Mouse (Mus musculus): Measurements from ENCODE around the gene Crebzf.
A peak's percentile ranks its signal among the peaks of the same experiment; 100 is the strongest.

Crebzf gene

DNA sequence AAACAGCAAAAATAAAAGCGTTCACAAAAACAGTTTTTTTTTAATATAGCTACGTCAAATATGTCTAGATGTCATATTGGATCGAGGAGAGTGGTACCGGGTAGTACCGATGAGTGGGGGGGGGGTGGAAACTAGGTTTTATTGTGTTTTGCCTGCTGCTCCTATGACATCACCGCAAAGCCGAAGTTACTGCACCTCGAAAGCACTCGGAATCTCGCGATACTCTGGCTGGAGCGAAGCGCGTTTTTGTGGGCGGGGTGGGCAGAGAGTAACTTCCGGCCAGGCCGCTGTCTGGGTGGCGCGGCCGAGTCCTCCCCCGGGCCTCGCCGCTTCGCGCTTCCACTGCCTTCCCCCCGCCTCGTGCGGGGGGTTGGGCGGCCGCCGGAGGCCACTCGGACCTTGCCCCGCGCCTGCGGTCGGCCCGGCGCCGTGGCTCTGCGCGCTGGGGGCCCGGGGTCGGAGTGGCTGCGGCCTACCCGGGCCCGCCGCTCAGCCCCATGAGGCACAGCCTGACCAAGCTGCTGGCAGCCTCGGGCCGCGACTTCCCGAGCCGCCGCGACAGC, at the start of gene Crebzf:
TSS of gene Crebzf (plus strand) at position 212 of the 563 bp plus-strand sequence.
- DNase-seq: peak; percentile 99

DNA sequence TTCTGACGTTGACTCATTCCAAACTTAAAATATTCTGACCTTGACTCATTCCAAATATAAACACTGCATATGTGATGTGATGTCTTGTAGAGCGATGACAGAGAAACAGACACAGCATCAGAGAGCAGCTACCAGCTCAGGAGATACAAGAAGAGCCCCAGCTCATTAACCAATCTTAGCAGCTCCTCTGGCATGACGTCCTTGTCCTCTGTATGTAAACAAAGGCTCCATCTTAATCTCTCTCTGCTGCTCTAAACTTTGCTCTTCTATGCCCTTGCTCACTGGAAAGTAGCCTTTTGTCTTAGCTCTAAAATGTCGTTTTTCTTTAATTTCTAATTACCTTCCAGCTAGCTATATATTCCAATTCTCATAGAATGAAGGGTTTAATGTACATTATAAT, 47.5 kb upstream of the Crebzf start:
- no peak for DNase-seq

DNA sequence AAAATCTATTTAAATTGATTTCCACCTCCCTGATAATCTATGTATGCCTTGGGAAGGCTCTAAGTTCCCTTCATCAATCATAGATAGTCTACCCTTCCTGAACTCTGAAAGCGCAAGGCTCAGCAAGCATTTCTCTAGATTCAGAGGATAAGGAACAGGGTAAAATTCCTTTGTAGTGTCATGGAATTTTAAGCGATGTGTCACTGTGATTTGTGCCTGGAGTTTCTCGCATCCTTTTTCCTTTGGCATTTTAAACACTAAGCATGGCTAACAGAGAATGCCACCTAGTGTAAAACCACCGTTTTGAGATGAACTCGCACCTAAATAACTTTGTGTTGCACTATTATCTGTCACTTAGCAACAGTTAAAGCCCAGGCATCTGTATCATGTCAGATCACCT, 46.6 kb upstream of the Crebzf start:
- no peak for DNase-seq

DNA sequence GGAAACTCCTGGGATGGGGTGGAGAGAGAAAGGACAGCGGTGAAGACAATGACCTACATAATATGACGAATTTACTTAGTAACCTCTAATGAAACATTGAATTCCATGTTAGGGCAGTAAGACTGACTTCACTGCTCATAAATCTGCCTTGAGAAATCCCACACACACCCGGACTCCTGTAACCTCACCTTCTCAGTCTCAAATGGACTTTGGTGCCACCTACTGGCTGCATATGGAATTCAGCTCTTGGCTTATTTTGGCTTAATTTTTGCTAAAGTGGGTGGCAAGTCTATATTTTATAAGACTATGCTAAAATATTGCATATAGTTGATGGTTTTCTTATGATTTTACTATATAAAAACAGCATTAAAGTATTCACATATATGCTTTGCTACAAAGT, 32.6 kb upstream of the Crebzf start:
- DNase-seq: peak; percentile 80

DNA sequence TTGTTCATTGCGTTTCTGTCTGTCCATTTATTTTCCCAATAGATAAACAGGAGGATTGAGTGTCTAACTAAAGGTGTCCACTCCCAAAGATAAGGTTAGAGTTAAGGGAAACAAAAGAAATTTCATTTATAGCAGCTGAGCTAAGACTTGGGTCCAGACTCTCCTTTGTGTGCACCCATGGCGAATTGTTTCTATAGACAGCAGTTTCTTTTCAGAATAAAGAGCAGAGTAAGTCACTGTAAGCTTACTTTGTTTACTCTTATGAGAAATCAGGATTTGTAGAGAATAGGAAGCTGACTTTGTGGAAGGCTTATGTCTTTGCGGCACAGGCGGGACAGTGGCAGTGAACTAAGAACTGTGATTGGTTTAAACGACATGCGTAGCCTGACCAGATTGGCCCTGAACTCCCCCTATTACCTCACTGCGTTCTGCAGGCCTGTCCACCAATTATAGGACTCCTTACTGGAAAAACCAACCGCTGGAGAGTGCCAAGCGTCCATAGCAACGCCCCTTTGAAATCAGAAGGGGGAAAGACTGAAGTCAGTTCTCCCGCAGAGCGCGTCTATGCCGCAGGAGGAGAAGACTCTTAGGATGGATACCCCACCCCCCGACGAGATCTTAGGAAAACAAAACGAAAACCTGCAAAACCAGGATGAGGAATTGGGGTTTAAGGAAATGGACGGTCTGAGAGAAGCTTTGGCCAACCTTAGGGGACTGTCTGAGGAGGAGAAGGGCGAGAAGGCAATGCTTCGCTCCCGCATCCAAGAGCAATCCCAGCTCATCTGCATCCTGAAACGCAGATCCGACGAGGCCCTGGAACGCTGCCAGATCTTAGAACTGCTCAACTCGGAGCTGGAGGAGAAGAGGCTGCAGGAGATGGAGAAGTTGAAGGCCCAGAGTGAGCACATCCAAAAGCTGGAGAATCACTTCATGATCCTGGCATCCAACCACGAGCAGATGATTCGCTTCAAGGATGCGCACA, 16.2 kb upstream of the Crebzf start, which contains the start of gene Ccdc89:
TSS of gene Ccdc89 (plus strand) at position 558 of the 982 bp plus-strand sequence.
- DNase-seq: peak; percentile 92

DNA sequence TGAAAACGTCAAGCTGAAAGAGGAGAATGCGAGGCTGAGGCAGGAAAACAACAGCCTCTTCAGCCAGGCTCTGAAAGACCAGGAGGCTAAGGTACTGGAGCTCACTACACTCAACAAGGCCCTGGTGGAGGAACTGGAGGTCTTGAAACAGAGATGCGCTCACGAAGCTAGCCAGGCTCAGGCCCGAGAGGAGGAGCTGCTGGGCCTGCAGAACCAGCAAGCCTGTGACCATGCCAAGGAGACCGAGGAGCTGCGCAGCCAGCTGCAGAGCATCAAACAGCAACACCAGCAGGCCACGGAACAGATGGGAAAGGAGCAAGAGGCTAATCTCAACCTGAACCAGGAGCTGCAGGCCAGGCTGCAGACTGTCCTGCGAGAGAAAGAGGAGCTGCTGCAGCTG, 15.5 kb upstream of the Crebzf start:
- DNase-seq: peak; percentile 20

DNA sequence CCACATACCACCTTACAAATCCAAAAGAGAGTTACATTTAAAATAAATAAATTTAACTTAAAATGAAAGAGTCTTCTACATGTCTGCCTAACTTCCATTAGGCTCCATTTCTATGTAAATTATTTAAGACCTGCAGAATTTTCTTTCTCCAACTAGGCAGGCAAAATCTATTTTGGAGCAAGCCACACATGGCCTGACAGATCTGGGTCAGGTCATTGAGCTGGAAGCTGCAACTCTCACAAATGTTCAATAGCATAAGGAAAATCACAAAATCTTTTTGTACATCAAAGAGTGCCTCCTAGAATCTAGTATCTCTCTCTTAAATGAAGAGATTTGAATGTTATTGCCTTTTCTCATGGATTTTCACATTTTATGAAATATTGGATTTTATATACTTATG, 10.3 kb upstream of the Crebzf start:
- DNase-seq: no peak

DNA sequence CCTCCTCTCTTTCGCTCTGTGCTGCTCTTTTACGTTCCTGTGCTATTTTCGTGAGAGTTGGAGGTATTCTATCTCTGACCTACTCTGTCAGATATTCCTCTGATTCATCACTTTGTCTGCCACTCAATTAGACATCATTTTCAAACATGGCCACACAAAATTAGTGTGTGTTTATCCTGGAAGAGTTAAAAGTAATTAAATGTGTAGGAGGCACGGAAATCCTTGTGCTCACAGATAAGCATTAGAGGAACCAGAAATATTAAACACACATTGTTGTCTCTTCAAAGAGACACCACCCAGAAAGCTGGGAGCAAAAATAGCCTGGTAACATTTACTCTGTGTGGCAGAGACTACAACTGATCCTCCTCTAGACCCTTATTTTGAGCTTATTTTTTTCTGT, 2.5 kb upstream of the Crebzf start:
- no peak for DNase-seq

DNA sequence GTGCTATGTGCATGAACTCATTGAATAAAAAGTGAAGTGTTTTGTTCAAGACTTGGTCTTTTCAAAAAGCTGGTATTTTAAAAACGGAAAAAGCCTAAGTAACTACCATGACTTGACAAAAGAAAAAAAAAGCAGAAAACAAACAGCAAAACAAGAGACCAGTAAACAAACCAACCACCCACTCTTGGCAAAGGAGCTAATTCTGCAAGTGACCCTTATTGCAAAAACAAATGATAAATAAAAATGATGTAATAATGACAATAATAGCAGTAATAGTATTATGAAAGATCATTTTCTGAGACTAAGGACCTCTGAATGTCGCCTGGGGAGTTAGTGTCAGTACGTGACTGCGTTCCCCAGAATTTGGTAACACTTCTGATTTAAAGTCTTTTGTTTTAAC, 459 bp upstream of the Crebzf start:
- no peak for DNase-seq

DNA sequence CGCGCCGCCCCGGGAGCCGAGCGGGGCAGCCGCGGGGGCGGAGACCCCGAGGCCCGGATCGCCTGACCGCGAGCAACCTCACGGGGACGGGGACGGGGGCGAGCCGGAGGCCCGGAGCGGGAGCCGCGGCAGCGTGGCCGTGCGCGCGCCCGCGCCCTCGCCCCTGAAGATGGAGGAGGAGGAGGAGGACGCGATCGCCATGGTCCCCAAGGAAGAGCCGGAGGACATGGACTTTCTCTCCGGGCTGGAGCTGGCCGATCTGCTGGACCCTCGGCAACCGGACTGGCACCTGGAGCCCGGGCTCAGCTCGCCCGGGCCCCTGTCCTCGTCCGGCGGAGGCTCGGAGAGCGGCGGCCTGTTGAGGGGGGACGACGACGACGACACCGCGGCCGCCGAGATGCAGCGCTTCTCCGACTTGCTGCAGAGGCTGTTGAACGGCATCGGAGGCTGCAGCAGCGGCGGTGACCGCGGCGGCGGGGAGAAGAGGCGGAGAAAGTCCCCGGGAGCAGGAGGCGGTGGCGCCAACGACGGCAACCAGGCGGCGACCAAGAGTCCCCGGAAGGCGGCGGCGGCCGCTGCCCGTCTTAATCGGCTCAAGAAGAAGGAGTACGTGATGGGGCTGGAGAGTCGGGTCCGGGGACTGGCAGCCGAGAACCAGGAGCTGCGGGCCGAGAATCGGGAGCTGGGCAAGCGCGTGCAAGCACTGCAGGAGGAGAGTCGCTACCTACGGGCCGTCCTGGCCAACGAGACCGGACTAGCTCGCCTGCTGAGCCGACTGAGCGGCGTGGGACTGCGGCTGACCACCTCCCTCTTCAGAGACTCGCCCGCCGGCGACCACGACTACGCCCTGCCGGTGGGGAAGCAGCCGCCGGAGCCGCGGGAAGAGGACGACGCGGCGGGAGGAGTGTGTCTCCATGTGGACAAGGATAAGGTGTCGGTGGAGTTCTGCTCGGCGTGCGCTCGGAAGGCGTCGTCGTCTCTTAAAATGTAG, 867 bp downstream of the Crebzf start:
- peak; percentile 70 for DNase-seq

DNA sequence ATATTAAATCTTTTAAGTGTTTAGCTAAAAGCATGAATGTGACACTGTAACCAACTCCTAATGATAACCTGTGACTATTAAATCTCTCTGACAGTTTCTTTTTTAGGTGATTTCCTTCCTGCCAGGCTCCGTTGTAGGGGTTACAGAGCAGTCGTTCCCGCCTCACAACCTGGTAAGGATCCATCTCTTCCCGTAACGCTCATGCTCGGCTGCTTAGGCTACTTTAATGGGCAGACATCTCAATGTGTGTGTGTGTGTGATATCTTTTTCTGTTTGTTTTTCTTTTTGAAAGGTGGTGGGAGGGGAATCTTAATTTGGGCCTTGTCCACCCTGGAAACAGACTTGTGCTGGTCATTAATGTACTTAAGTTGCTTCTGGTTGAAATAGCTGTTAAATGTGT, 1.7 kb downstream of the Crebzf start:
- no peak for DNase-seq

DNA sequence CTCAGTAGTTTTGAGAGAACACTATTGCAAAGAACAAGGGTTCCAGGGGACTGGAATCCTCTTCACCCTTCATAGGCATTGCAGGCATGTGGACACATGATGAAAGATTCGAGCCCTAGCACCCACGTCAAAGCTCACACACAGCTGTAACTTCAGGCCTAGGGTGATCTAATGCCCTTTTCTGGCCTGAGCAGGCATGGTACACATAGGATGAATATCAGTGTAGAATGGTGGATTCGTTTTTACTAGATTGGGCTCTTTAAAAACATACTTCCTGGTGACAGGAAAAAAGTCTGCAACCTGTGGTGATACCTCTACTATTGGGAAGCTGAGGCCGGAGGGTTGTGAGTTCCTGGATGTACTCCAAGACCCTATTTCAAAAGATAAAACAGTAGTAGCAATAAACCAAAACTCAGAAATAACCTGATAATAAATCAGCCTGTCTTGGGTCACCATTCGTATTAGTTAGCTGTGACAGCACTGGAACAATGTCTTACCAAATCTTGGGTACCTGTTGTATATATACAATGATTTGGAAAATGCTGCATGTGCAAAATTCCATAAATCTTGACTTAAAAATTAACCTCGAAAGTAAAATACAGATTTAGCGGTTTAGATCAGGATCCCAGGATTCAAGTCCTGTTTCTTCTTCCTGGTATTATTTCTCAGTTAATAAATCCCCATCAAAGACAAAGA, 13.8 kb downstream of the Crebzf start:
- DNase-seq: no peak

DNA sequence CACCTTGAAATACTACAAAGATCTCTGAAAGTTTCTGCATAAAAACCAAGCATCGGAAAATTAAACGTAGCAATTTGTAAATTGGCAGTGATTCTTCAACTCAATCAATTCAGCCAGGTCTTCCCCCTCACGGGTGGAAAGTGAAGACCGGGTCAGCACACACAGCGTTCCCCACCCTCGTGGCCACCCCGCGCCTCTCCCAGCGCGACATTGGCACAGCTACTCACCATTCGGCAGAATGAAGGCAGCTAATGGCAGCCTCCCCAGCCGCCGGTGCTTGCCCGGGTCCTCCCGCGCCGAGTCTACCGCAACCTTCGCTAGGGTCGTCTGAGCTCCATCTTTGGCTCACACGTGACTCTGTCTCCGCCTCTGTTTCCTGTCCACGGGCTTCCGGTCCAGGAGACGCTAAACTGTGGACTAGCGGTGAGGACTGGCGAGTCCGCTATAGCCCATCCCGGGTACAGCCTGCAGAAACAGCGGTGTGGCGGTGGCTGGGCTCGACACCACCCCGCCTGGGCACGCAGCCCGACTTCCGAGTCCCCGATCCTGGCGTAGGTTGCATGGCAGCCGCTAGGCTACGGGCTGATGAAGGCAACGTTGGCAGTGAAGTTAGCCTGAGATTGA, 14.4 kb downstream of the Crebzf start, which contains the start of gene Tmem126a:
TSS of gene Tmem126a (minus strand) at position 385 of the 624 bp plus-strand sequence.
- peak; percentile 91 for DNase-seq

DNA sequence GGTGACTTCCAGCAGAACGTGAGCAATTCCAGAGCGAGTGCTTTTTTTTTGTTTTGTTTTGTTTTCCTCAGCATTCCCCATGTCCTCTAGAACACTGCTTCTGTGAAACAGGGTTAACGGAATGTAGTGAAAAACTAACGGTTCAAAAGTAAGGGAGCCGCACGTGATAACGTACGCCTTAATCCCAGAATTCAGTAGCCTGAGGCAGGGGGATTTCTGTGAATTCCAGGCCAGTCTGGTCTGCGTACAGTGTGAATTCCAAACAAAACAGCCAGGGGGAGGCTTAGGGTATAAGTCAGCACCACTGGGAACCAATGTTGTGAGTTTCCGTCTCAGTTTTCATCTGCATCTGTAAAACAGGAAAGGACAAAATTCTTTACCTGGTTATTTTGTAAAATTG, 15.0 kb downstream of the Crebzf start:
- DNase-seq: peak; percentile 26

DNA sequence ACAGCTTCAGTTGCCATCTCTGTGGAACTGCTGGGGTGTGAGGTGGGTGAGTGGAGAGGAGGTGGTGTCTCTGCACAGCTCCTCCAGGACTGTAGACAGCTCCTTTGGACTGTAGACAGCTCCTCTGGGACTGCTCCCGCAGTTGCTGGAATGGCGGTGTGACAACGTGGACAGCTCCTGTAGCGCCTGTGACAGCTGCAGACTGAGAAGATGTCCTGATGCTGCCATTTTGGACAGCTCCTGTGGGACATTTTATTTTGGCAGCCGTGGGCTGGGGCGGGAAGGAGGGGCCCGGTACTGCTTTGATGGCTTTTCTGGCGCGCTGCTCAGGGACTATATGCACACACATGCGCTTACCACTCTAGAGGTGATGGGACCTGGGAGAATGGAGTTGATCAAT, 17.8 kb downstream of the Crebzf start:
- DNase-seq: no peak

DNA sequence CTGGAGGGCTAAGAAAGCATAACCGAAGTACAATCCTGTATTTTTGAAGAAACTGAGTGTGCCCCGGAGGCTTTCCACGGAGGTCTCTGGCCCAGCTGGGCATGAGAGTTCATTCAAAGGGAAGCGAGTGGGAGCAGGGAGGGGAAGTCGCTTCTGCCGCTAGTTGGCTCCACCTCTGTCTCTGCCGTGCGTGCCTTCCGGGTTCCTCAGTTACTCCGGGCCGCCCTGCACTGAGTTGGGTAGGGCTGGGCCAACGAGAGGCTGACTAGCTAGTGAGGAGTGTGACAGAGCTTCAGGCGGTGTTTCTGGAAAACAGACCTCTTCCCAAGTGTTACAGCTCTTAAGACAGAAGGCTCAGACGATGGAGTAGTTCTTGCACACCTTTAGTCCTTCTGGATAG, 18.4 kb downstream of the Crebzf start:
- peak; percentile 65 for DNase-seq

DNA sequence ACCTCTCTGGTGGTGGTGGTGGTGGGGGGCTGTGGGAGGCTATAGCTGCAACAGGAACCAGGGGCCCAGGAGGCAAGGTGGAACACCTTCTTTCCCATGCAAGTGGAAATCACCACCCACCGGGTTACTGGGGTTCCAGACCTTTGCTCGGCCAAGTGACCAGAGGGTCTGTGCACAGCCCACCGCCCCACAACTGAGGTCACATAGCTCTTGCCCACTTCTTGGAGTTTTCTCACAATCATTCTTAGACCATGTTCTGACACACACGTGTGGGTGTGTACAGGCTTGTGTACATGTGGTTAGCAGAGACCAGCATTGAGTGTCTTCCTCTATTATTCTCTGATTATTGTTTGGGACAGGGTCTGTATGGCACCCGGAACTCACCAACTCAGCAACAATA, 18.9 kb downstream of the Crebzf start:
- DNase-seq: no peak

DNA sequence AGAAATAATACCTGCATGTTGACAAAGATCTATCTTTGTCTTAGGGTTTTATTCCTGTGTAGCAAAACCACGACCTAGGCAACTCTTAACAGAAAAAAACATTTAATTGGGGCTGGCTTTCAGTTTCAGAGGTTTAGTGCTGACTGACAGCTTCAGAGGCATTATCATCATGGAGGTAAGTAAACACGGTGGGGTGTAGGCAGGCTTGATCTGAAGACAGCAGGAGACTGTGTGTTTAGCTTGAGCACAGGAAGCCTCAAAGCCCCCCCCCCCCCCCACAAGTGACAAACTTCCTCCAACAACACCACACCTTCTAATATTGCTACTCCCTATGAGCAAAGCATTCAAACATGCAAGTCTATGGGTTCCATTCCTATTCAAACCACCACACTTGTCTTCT, 31.0 kb downstream of the Crebzf start:
- no peak for DNase-seq

DNA sequence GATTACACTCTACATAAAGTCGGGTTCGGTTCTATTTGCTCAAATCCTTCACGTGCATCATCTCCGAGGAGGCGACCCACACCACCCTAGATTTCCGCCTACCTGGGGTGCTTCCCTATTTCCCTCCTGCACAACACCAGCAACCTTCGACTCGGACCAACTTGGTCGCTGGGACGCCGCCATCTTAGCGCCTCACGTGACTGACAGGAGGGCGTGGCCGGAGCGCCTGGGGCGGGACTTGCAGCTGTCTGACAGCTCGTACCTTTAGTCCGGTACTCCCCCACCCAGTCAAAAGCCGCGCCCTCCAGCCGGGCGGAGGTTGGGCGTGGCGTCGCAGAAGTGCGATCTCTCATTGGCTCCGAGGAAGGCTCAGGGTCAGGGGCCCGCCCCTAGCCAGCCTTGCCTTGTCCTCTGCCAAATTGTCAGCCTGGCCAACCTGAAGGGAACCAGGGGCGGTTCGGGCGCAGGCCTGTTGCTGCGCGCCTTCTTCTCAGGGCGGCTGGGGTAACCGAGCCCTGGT, 33.3 kb downstream of the Crebzf start, which contains the start of gene Tmem126b:
TSS of gene Tmem126b (minus strand) at position 209 of the 520 bp plus-strand sequence.
- DNase-seq: peak; percentile 99

DNA sequence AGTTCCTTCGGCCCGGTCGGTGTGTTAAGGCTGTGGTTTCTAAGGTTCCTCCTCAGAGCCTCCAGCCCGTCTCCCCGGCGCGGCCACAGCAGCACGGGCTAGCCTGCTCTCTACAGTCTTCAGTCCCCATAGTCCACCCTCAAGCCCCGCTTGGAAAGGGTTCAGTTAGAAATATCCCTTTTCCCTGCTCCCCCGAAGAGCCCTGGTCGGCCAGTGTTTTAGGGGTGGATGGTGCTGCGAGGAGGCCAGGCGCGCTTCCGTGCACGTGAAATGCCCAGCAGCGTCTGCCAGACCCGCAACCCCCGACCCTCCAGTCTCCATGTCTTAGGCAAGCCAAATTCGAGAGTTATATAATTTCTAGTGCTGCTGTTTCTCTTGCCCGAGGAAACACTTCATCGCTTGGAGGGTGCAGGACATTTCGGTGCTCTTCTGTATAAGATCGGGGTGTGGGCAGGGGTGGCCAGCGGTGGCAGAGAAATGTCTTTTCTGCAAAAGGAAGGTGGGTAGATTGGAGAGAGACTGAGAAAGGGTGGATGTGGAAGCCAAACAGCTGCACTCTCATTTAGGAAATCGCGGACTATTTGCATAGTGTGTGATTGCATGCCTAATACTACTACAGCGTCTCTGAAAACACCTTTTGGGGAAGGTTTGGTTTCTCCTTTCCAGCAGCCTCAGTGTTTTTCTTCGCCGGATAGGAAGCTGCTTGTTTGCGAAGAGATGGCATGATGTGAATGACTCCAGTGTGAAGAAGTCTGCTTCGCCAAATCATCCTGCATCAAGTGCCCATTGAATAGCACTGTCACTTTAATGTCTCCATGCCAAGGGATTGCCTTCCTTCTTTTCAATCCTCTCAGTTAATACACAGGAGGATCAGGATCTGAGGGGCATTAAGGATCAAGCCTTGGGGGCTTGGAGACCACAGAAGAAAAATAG, 34.0 kb downstream of the Crebzf start, which contains the start of gene Dlg2:
TSS of gene Dlg2 (plus strand) at position 360 of the 933 bp plus-strand sequence.
- DNase-seq: peak; percentile 39
